Mouse (Mus musculus): ENCODE data around the gene Camsap1. TPM values are rescaled to one million over a fixed set of nuclear protein-coding genes. Genes with fewer than 3 reads are reported as not detected.

The Camsap1 gene
- polyA plus RNA-seq (2015; fragmentation: Nextera tagmentation; extraction: Ambion mirVana): 5.4 and 5.5 TPM in 2 replicates

DNA sequence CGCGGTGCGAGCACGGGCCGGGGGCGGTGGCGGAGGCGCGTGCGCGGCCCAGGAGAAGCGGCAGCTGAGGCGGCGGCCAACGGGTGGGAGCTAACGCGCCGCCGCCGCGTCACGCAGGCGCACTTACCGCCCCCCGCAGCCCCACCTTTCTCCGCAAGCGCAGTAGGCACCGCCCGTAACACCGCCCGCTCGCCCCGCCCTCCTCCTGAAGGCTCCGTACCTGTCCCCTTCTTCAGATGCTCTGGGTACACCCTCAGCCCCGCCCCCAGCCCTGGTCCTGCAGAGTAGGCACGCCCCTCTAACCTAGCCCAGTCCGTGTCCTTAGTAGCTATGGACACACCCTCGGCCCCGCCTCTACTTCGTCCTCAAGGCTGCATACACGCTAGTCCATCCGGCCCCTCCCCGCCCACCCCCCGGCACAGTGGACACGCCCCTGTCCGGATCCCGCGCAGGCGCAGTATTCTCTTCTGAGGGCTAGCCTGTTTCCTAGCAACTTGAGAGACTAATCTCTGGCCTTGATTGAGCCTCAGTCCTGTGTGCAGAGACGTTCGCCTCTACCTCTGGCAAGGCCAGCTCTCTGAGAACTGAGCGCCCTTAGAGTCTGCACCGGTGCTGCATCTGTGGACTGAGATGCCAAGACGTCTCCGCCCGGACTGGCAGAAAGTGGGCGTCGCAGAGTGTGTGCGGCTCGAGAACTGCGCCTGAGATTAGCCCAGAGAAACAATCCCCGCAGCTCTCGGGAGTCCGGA, at the start of gene Camsap1:
Gene Camsap1, minus strand, starts transcription at position 124 of the 749 bp plus-strand sequence.

GRCm38 (mm10) chr2:26021561-26022257, 38.6 kb upstream of the Camsap1 start, which contains the start of gene Ubac1:
Gene Ubac1, minus strand, starts transcription at chr2:26021747.

Other genes with a start within 250 kb of the Camsap1 start
- not detected in 2 replicates for gene Obp2b, start 246.3 kb downstream of the Camsap1 start, polyA plus RNA-seq (2015; fragmentation: Nextera tagmentation; extraction: Ambion mirVana)
- not detected in 2 replicates for gene Lcn3, start 217.7 kb downstream of the Camsap1 start, polyA plus RNA-seq (2015; fragmentation: Nextera tagmentation; extraction: Ambion mirVana)
- gene Lcn11, start 206.3 kb downstream of the Camsap1 start, polyA plus RNA-seq (2015; fragmentation: Nextera tagmentation; extraction: Ambion mirVana): not detected in 2 replicates
- not detected in 2 replicates for gene Gm13539, start 201.0 kb downstream of the Camsap1 start, polyA plus RNA-seq (2015; fragmentation: Nextera tagmentation; extraction: Ambion mirVana)
- gene Glt6d1, start 167.4 kb downstream of the Camsap1 start, polyA plus RNA-seq (2015; fragmentation: Nextera tagmentation; extraction: Ambion mirVana): not detected in 2 replicates
- not detected in 2 replicates for gene Lcn9, start 160.1 kb downstream of the Camsap1 start, polyA plus RNA-seq (2015; fragmentation: Nextera tagmentation; extraction: Ambion mirVana)
- 0.12 TPM in 1 of 2 replicates, not detected in the other for gene Sohlh1, start 136.0 kb downstream of the Camsap1 start, polyA plus RNA-seq (2015; fragmentation: Nextera tagmentation; extraction: Ambion mirVana)
- gene Kcnt1, start 119.5 kb downstream of the Camsap1 start, polyA plus RNA-seq (2015; fragmentation: Nextera tagmentation; extraction: Ambion mirVana): 0.05 and 0.16 TPM in 2 replicates
- gene Ubac1, start 38.5 kb upstream of the Camsap1 start, polyA plus RNA-seq (2015; fragmentation: Nextera tagmentation; extraction: Ambion mirVana): 382 and 458 TPM in 2 replicates
- gene Nacc2, start 139.9 kb upstream of the Camsap1 start, polyA plus RNA-seq (2015; fragmentation: Nextera tagmentation; extraction: Ambion mirVana): 2.8 and 3.0 TPM in 2 replicates
- gene Lhx3, start 225.0 kb upstream of the Camsap1 start, polyA plus RNA-seq (2015; fragmentation: Nextera tagmentation; extraction: Ambion mirVana): not detected in 2 replicates